Mouse (Mus musculus): Measurements from ENCODE around the gene Bach1.
"Not testable (repeated sequence)": the region's sequence is repeated elsewhere in the genome, so short reads cannot be mapped to it uniquely, and the experiment has no call there.

Bach1 gene

GRCm38 (mm10) chr16:87680912-87681634, 17.7 kb upstream of the Bach1 start:
- no peak for DNase-seq (ENCODE audit: inconsistent age in 2 of 2, low spot score in 1 of 2)

- no peak for DNase-seq (ENCODE audit: inconsistent age in 2 of 2, low spot score in 1 of 2)
Measured at GRCm38 (mm10) chr16:87681848-87682247, 16.9 kb upstream of the Bach1 start.

GRCm38 (mm10) chr16:87686458-87686857, 12.3 kb upstream of the Bach1 start:
- DNase-seq (ENCODE audit: inconsistent age in 2 of 2, low spot score in 1 of 2) = no peak

GRCm38 (mm10) chr16:87687346-87687745, 11.4 kb upstream of the Bach1 start:
- no peak for DNase-seq (ENCODE audit: inconsistent age in 2 of 2, low spot score in 1 of 2)

GRCm38 (mm10) chr16:87688328-87688727, 10.4 kb upstream of the Bach1 start:
- DNase-seq (ENCODE audit: inconsistent age in 2 of 2, low spot score in 1 of 2) = not testable (repeated sequence)

GRCm38 (mm10) chr16:87688823-87689222, 9.9 kb upstream of the Bach1 start:
- not testable (repeated sequence) for DNase-seq (ENCODE audit: inconsistent age in 2 of 2, low spot score in 1 of 2)

- no peak for DNase-seq (ENCODE audit: inconsistent age in 2 of 2, low spot score in 1 of 2)
Measured at GRCm38 (mm10) chr16:87689225-87689624, 9.5 kb upstream of the Bach1 start.

GRCm38 (mm10) chr16:87690506-87690905, 8.2 kb upstream of the Bach1 start:
- DNase-seq (ENCODE audit: inconsistent age in 2 of 2, low spot score in 1 of 2) = no peak

- DNase-seq (ENCODE audit: inconsistent age in 2 of 2, low spot score in 1 of 2) = no peak
Measured at GRCm38 (mm10) chr16:87691102-87691501, 7.6 kb upstream of the Bach1 start.

GRCm38 (mm10) chr16:87692591-87692990, 6.2 kb upstream of the Bach1 start:
- no peak for DNase-seq (ENCODE audit: inconsistent age in 2 of 2, low spot score in 1 of 2)

GRCm38 (mm10) chr16:87697707-87698365, 909 bp upstream of the Bach1 start:
- DNase-seq (ENCODE audit: inconsistent age in 2 of 2, low spot score in 1 of 2) = peak; percentile 17 to 65

- DNase-seq (ENCODE audit: inconsistent age in 2 of 2, low spot score in 1 of 2) = peak in 1 of 2 experiments; percentile 92
Measured at GRCm38 (mm10) chr16:87699306-87699692, 554 bp downstream of the Bach1 start.

- DNase-seq (ENCODE audit: inconsistent age in 2 of 2, low spot score in 1 of 2) = peak; percentile 48 to 90
Measured at GRCm38 (mm10) chr16:87699693-87700394, 1.1 kb downstream of the Bach1 start.

GRCm38 (mm10) chr16:87700395-87700765, 1.6 kb downstream of the Bach1 start:
- no peak for DNase-seq (ENCODE audit: inconsistent age in 2 of 2, low spot score in 1 of 2)

GRCm38 (mm10) chr16:87701891-87702290, 3.1 kb downstream of the Bach1 start:
- no peak for DNase-seq (ENCODE audit: inconsistent age in 2 of 2, low spot score in 1 of 2)

GRCm38 (mm10) chr16:87702881-87703280, 4.1 kb downstream of the Bach1 start:
- DNase-seq (ENCODE audit: inconsistent age in 2 of 2, low spot score in 1 of 2) = no peak

GRCm38 (mm10) chr16:87704225-87704624, 5.5 kb downstream of the Bach1 start:
- DNase-seq (ENCODE audit: inconsistent age in 2 of 2, low spot score in 1 of 2) = no peak

- DNase-seq (ENCODE audit: inconsistent age in 2 of 2, low spot score in 1 of 2) = no peak
Measured at GRCm38 (mm10) chr16:87705892-87706589, 7.3 kb downstream of the Bach1 start.

- DNase-seq (ENCODE audit: inconsistent age in 2 of 2, low spot score in 1 of 2) = no peak
Measured at GRCm38 (mm10) chr16:87707335-87707734, 8.6 kb downstream of the Bach1 start.

GRCm38 (mm10) chr16:87708570-87708969, 9.8 kb downstream of the Bach1 start:
- no peak for DNase-seq (ENCODE audit: inconsistent age in 2 of 2, low spot score in 1 of 2)

- no peak for DNase-seq (ENCODE audit: inconsistent age in 2 of 2, low spot score in 1 of 2)
Measured at GRCm38 (mm10) chr16:87709144-87709543, 10.4 kb downstream of the Bach1 start.
